Mouse (Mus musculus) left cerebral cortex, postnatal 36 days (tissue): ENCODE results near the gene Sh3d21. TPM values are rescaled to one million over a fixed set of nuclear protein-coding genes. Genes with fewer than 3 reads are reported as not detected.
"Not testable (repeated sequence)": the region's sequence is repeated elsewhere in the genome, so short reads cannot be mapped to it uniquely, and the experiment has no call there.

Source experiments
- DNase-seq, 2 experiments: peaks; one replicate each; pipeline ENCODE4 v3.0.0; 2021 to 2022; ENCODE audit warnings: low spot score in 2 of 2, mixed read lengths in 1 of 2
- intact Hi-C: fragments of 180-260 bp; cut with DNase I; formaldehyde crosslinking; loops from one replicate; pipeline ENCODE4 v1.15.1; 2025
- total RNA-seq, 2 experiments: library from RNA; stranded (reverse); gene quantifications; 2 replicates each; pipeline ENCODE4 v1.2.3; 2021

Sh3d21 gene
- total RNA-seq = under 1 TPM; 0.76 to 0.77 TPM

DNA sequence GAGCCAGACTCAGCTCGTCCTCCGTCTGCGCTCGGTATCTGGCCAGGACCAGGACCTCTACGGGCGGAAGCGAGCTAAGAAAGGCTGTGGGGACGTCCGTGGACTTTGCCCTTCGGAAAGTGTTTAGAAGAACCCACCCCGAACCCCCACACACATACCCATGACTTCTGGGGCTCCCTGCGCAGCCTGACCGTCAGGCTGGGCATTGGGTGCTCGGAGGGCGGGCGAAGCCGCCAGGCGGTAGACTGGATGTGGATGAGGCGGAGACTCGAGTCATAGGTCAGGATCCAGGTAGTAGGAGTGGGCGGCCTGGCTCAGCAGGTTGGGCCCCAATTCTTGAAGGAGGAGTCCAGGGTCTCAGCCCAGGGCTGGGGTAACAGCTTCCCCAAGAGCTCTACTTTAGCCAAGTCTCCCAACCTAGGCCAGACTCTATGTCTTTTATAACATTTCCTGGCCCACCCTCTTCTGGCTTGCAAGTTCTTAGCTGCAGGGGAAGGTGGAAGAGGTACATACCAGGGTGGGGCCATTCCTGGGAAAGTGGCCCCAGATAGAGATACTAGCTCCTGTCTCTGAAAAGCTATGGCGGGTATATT is at the start of gene Sh3d21:
Sh3d21 (minus strand) TSS at position 425 of the 593 bp plus-strand sequence.
- no peak for DNase-seq
- intact Hi-C loops = no loop called here

DNA sequence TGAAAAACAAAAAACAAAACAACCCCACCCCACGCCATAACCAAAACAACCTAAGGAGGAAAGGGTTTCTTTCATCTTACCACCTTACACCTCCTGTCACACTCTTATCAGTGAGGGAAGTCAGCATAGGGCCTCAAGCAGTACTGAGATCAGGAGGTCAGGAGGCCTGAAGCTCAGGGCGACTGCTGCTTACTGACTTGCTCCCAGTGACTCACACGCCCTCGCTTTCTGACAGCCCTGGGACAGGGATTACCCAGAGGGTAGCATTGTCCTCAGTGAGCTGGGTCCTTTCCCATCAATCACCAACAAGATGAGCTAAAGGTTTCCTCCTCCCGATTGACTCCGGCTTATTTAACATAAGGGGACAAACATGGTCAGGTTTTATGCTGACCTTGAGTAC is 43.8 kb upstream of the Sh3d21 start:
- no peak for DNase-seq
- intact Hi-C loops = no loop called here

DNA sequence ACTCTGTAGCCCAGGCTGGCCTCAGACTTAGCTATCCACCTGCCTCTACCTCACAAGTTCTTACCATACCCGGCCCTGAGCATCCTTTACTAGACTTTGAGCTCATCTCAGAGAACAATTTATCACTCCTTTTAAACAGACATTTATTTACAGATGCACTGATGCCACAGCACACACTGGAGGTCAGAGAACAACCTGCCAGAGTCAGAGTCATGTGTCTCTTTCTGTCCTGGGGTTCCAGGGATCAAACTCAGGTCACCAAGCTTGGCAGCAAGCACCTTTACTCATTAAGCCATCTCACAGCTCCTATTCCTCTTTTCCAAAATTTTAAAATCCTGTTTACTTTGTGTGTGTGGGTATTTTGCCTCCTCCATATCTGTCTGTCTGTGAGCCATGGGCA is 42.1 kb upstream of the Sh3d21 start:
- DNase-seq = no peak
- intact Hi-C loops = no loop called here

DNA sequence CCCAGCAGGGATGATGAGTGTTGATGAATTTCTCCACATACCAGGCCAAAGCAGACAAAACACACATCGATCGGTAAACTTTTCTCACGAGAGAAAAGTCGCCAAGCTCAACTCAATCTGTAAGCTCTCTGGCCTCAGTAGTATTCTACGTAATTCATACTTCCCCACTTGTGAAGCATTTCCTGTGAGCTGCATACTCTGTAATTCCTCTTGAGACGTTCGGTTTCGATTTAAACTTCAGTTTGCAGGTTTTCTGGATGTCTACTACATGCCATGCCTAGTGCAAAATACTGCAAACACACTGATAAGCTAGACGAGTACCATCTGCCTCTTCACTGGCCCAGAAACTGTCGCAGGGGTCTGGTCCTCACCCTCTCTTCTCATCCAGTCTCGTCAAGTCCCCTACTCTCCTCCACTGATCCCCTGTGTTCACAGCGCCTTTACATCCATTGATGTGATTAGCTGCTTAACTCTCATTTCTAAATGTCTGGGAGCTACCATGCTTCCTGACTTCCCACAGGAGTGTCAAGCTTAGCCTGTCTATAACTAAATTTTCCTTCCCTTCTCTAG is 41.5 kb upstream of the Sh3d21 start:
- intact Hi-C loops = no loop called here
- DNase-seq = no peak

DNA sequence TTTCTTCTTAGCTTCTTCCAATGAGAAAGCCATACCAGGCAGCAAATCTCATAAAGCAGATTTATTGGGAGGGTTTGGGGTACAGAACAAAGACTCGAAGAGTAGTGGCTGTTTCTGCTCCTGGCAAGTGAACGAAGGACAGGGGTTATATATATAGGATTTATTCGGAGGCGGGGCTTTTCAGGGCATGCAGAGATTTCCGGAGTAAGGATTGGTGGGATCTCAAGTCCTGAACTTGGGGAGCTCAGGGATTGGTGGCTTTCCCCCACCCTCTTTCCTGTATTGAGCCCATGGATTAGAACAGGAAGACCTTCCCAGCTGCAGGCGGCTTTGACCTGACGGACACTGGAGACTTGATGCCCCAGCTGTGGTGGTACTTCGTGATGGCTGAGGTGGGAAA is 40.7 kb upstream of the Sh3d21 start:
- intact Hi-C loops = no loop called here
- no peak for DNase-seq

DNA sequence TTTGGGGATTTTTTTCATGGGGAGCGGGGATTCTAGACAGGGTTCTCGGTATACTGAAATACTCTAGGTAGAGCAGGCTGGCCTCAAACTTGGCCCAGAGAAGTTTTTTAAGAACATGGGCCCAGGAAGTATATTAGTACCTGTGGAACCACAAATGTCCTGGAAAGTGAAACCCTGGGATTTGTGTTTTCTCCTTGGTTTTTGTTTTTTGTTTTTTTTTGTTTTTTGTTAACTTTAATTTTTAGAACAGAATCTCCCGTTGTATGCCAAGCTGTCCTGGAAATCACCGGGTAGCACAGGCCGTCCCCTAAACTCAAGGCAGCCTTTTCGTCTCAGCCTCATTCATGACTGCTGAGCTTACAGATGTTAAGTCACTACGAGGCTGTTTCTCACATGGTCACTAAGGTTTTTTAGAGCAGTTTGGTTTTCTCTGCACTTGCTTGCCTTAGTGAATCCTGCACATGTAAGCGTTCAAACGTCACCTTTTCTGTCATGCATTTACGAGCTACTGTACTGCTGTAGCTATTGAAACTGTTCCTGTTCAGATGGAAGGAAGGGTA is 40.1 kb upstream of the Sh3d21 start:
- intact Hi-C loops = no loop called here
- no peak for DNase-seq

DNA sequence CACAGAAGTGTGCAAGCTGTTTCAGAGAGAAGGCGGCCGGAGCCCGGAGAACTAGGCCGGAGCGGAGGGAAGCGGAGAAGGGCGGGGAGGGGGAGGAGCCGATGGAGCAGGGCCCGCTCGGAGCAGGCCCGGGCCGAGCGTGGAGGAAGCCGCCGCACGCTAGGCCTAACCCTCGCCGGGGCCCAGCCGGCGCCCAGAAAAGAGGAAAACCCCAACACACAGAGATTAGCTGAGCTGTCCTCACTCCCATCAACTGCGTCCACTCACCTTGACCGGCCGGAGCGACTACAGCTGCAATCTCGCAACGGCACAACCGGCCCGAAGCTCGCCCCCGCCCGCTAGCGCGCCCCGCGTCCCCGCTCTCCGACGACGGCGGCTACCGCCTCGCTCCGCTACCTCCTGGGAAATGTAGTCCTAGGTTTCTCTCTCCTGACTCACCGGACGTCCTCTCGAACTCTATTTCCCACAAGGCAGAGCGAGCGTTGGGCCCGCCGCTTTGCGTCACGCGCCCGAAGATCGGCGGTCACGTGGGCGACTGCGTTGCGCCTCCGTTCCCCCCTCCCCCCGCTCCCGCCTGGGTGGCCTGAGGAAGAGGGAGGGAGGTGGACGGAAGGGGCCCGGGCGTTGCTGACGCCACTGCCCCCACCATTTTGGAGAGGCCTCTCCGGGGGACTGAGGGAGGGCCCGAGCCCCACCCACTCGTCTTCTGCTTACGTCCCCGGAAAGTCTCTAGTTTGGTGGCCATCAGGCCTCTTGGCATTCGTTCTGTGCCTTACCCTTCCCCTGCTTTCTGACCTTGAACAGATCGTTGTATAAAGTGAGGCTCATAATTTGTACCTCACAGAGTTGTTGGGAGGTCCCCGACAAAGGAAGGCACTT is 39.3 kb upstream of the Sh3d21 start, which contains the start of gene Thrap3:
Thrap3 (minus strand) TSS at position 458 of the 879 bp plus-strand sequence.
- peak; percentile 99 for DNase-seq
- intact Hi-C loops = no loop called here

DNA sequence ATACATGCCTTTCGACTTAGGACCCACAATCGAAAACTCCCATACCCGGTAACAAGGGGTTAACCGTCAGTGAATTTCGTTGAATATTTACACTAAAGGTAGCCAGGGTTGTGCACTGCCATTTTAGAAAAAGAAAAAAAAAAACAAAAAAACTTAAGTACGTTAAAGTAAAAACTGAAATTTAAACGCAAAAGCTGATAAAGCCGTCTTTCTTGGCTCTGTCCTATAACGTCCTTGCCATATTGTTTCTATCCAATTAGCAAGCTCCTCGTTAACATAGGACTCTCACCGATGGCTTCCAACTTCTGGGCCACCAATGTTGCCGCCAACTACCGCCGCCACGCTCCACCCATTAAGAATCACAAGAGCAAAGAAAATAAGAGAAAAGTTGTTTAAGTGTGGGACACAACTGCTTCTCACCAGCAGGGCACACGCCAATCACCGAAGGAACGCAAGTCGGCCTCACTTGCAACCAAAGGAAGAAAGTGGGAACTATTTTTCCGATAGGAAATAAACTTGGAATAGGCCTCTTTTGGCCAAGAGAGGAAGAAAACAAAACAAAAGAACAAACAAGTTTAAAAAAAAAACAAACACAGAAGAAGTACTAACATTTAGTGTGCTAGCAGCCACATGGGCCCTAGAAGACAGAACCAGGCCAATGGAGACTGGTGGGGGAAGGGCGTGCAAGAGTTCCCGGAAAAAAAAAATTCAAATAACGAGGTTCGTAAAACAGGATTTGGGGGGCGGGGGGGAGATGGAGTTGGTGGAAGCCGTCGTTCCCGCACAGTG is 38.4 kb upstream of the Sh3d21 start:
- DNase-seq = peak in 1 of 2 experiments; percentile 20
- intact Hi-C loops = no loop called here

DNA sequence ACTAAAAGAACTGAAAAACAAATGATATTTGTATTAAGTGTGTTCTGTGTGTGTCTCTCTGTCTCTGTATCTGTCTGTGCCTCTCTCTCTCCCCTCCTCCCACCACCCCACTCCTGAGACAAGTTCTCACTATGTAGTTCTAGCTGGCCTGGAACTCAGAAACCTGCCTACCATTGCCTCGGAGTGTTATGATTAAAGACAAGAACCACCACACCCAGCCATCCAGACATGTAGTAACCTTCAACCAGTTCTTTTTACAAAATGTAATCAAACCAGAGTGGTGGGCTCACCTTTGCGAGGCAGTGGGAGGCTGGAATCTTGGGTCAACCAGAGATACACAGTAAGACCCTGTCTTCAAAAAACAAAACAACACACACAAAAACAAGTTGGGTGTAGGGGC is 37.4 kb upstream of the Sh3d21 start:
- DNase-seq = no peak
- intact Hi-C loops = no loop called here

DNA sequence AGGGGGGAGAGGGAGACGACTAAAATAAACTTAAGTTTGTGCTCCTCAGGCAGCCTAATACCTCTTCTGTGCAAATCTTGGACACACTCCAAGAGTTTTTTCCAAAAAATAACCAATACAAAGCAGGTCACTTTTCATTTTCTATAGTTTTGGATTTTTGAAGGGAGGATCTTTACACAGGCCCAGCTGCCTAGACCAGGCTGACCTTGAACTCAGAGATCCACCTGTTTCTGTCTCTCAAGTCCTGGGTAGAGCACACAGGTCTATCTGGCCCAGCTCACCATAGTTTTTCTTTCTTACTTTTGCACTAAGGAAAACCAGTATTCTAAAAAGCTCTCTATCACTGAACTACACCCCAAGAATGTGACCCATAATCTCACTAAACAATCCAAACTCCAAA is 36.7 kb upstream of the Sh3d21 start:
- intact Hi-C loops = no loop called here
- DNase-seq = no peak

DNA sequence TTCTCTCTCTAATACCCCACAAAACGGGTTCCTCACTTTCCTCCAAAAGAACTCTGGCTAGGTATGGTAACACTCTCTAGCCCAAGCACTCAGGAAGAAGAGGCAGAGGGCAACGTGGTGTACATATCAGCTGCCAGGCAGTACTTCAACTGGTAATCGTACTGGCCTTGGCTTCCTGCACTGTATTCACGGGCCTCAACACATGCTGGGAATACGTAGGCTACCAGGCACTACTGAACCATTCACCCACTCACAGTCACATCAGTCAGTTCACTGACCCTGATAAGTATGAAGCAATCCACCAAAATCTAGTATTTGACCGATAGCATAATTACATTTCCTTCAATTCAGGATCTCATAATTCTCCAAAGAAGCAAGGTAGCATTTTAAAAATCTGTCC is 36.3 kb upstream of the Sh3d21 start:
- DNase-seq = no peak

DNA sequence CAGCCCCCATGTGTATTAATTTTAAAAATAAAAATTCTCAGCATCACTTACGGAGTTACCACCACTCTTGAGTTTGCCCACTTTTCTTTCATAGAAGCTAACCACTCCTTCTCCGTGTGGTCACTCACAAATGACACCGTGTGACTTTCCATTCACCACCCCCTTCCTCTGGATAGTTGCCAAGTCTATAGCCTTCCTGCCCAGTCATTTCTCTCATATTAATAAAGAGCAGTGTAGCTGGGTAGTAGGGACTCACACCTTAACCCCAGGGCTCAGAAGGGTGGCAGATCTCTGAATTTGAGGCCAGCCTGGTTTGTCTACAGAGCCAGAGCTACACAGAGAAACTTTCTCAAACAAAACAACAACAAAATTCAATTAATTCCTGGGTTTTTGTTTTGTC is 34.2 kb upstream of the Sh3d21 start:
- intact Hi-C loops = no loop called here
- no peak for DNase-seq

More for the DNA sequence above, 36.3 kb upstream of the Sh3d21 start:
- intact Hi-C loops = no loop called here

DNA sequence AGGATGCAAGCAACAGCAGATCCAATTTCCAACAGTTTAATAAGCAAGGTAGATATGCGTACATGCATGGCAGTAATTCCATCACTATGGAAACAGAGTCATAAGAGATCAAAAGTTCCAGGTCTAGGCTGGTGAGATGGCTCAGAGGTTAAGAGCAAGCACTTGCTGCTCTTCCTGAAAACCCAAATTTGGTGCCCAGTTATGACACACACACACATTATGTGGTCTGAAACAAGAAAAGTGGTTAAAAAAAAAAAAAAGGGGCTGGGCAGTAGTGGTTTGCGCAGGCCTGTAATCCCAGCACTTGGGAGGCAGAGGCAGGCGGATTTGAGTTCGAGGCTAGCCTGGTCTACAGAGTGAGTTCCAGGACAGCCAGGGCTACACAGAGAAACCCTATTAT is 31.6 kb upstream of the Sh3d21 start:
- intact Hi-C loops = no loop called here
- DNase-seq = no peak

DNA sequence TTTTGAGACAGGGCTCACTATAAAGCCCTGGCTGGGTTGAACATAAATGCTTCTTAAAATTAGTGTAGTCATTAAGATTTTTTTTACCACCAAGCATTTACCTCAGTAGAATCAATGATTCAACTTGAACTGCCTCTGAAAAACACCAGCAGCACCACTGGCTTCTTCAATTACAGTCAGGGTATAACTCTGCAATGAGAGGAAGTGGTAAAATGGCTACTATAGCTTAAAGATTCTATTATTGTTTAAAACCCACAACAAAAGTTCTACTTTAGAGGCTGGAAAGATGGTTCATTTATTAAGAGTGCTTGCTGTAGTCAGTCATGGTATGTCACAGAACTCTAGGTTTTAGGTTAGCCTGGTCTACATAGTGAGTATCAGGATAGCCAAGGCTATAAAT is 30.9 kb upstream of the Sh3d21 start:
- DNase-seq = no peak
- intact Hi-C loops = no loop called here

DNA sequence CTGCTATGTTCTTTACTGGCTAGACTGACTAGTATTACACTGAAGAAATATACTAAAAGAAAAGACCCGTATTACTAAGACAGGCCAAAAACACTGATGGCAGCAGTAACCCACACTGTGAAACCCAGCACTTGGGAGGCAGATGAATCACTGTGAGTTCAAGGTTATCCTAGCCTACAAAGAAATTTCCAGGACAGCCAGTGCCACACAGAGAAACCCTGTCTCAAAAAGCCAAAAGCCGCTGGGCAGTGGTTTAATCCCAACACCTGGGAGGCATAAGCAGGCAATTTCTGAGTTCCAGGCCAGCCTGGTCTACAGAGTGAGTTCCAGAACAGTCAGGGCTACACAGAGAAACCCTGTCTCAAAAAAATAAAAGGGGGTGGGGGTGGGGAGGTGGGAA is 27.3 kb upstream of the Sh3d21 start:
- intact Hi-C loops = no loop called here
- DNase-seq = no peak

DNA sequence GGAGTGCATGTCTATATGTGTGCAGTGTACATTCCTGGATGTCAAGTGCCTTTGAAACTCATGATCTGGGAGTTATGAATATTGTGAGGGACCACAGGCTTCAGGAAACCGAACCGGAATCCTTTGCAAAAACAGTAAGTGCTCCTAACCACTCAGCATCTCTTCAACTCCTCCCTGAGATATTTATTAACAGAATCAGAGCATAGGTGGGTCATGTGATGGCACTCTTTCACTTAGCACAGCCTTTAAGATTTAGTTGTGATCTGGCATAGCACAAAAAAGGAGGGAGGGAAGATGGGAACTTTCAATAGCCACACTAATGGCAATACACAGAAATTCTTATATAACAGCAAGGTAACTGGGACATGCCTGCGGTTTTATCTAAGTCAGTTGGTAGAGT is 23.8 kb upstream of the Sh3d21 start:
- no peak for DNase-seq

DNA sequence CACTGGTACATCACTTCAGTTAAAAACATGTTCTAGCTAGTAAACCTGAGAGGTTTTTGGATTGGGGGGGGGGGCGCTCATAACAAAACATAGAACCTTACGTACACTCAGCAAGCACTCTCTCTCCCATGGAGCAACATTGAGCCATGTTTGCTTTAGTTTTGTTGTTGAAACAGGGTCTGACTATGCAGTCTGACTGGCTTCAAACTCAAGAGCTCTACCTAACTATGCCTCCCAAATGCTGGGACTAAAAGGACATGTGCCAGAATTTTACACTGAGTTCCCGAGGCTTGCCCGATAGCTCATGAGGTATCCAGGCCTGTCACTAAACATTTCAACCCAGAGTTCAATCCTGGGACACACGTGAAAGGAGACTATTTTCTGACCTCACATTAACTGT is 19.7 kb upstream of the Sh3d21 start:
- intact Hi-C loops = loop anchor here (5.0 kb wide), 1 partner anchor 39 kb away; no protein-coding TSS in a partner anchor

More for the DNA sequence above, 23.8 kb upstream of the Sh3d21 start:
- intact Hi-C loops = no loop called here

DNA sequence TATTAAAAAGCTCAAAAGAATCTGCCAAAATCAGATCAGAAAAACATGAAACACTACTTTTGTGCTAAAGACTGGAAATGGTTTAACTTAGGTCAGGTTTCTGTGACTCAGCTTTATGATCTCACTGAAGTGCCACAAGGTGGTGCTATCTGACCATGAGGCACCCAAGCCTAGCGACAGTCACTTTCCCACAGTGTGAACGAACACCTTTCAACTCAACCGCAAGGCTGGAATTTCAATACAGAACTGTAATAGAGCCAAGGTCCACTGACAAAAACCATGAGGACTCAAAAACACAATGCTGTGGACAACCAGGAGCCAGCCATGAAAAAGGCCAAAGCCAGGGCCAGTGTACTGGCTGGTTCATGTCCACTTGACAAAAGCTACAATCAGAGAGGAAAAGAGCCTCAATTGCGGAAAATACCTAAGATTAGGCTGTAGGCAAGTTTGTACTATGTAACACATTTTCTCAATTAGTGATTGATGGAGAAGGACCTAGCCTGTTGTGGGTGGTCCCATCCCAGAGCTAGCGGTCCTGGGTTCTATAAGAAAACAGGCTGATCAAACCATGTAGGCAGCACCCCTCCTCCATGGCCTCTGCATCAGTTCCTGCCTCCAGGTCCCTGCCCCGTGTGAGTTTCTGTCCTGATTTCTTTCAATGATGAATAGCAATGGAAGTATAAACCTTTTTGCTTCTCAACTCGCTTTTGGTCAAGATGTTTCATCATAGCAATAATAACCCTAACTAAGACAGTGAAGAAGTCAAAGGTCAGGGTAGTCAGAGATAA is 18.1 kb upstream of the Sh3d21 start:
- intact Hi-C loops = loop anchor here (1.0 to 5.0 kb wide), 2 partner anchors 41 to 80 kb away; no protein-coding TSS in a partner anchor
- peak in 1 of 2 experiments; percentile 33 for DNase-seq

More for the DNA sequence above, 19.7 kb upstream of the Sh3d21 start:
- no peak for DNase-seq

DNA sequence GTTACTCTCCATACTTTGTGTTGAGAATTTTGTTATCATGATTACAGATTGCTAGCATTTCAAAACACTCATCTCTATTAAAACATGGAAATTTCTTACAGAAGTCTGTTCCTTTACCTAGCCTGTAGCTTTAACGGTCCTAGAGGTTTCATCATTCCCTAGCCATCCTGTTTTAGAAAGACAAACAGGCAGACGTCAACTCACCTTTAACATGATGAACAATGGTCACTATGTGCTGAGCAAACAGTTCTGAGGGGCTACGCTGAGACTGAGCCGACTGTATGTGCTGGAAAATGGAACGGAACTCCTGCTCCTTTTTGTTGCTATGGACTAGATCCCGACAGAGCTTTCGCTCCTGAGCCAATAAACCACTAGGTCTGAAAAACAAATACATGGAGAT is 12.7 kb upstream of the Sh3d21 start:
- DNase-seq, intact Hi-C loops: not testable (repeated sequence)
